In the genomic region with DNA sequence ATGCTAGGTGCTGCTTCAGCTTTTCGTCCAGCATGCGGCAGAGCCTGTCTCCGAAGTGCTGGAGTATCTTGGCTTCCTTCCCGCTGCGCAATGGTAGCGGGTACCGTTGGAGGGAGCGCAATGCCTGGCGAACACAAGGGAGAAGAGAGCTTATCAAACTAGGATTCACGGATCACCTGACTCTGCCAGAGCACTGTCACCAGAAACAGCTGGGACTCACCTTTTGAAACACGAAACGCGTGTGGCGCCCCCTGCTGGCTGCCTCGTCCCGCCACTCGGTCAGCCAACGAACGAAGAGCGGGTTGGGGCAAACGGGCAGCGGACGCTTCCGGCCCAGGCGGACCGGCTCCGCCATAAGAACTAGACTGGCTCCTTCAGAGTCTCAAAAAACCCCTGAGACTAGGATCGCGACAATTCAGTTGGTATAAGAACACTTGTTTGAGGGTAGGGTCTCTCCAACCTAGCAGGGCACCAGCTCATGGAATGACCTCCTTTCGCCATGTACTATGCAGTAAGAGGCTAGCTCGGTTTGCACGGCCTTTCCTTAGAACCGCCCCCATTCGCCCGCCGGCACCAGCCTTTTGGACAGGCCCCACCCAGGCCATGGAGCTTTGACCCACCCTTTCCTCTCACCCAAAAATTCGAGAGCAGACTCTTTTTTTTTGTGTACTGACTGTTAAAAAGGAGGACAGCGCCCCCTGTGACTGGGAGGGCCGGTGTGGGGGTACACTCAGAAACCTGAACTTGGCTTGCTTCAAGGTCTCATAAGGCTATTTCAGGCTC, we compare ENCODE assay signal across 7 mouse cellular contexts. TPM values are rescaled to one million over a fixed set of nuclear protein-coding genes. Genes with fewer than 3 reads are reported as not detected.
DNase-seq lines count a peak whose midpoint lies in the region; ATAC-seq lines count a peak whose summit lies in the region.

A gene (minus strand): TSS at position 635 of the 783 bp plus-strand sequence.

- H3K9me3 ChIP-seq in intestine, embryonic 16.5 days (ENCODE audit: control insufficient read depth, low read length): no peaks in the 10 kb centered on the region
- H3K9me3 ChIP-seq in midbrain, embryonic 11.5 days (ENCODE audit: control insufficient read depth, low read length): no peaks in the 10 kb centered on the region

- ATAC-seq in intestine, embryonic 16.5 days: peak; percentile 73
- peak; percentile 67 for ATAC-seq in midbrain, embryonic 11.5 days (ENCODE audit: low FRiP score)

- H3K36me3 ChIP-seq in intestine, embryonic 16.5 days (ENCODE audit: control insufficient read depth, insufficient read depth, low read length): peaks cover 8% of the 10 kb centered on the region
- H3K36me3 ChIP-seq in midbrain, embryonic 11.5 days (ENCODE audit: control insufficient read depth, insufficient read depth, low read length): peaks cover 5% of the 10 kb centered on the region

- H3K4me3 ChIP-seq in intestine, embryonic 16.5 days (ENCODE audit: low read length): peak within 1 kb of the TSS; percentile 65
- H3K4me3 ChIP-seq in midbrain, embryonic 11.5 days (ENCODE audit: low read depth, low read length): peak within 1 kb of the TSS; percentile 47

- peak within 1 kb of the TSS; percentile 71 for H3K9ac ChIP-seq in intestine, embryonic 16.5 days (ENCODE audit: low read depth, low read length)
- peak within 1 kb of the TSS; percentile 63 for H3K9ac ChIP-seq in midbrain, embryonic 11.5 days (ENCODE audit: low read length)

- peak within 1 kb of the TSS; percentile 93 for H3K4me2 ChIP-seq in intestine, embryonic 16.5 days (ENCODE audit: low read depth, low read length)
- peak within 1 kb of the TSS; percentile 77 for H3K4me2 ChIP-seq in midbrain, embryonic 11.5 days

- H3K27ac ChIP-seq in intestine, embryonic 16.5 days (ENCODE audit: low read length): peak within 1 kb of the TSS; percentile 99
- peak within 1 kb of the TSS; percentile 97 for H3K27ac ChIP-seq in midbrain, embryonic 11.5 days (ENCODE audit: low read depth, low read length)

- H3K27me3 ChIP-seq in intestine, embryonic 16.5 days (replicated peaks; ENCODE audit: control insufficient read depth, insufficient read depth, low read length): no peaks in the 10 kb centered on the region
- no peaks in the 10 kb centered on the region for H3K27me3 ChIP-seq in midbrain, embryonic 11.5 days (ENCODE audit: control insufficient read depth, insufficient read depth, low read length)

- DNase-seq in adrenal gland, adult 2 months: peak; percentile 98
- DNase-seq in embryo, embryonic 9.5 days (ENCODE audit: extremely low spot score): peak; percentile 97
- peak; percentile 89 to 96 for DNase-seq in gastrocnemius, postnatal 4 days (ENCODE audit: low spot score in 2 of 2)
- peak; percentile 90 to 91 for DNase-seq in left cerebral cortex, postnatal 36 days (ENCODE audit: low spot score in 2 of 2)
- peak; percentile 100 for DNase-seq in midbrain, embryonic 11.5 days (ENCODE audit: low spot score, missing footprints)
- DNase-seq in skeletal muscle tissue, adult 2 months (ENCODE audit: low read depth, low spot score): peak; percentile 96

- WGBS in intestine, embryonic 16.5 days: under 1% methylated on average over 39 of the region's 39 CpGs
- WGBS in midbrain, embryonic 11.5 days: under 1% methylated on average over 39 of the region's 39 CpGs

- intact Hi-C loops in left cerebral cortex, postnatal 36 days (cut with DNase I): loop anchor here (1.0 to 2.0 kb wide), 3 partner anchors 25 to 63 kb away; a partner anchor contains a TSS

- H3K4me1 ChIP-seq in intestine, embryonic 16.5 days (ENCODE audit: control insufficient read depth, insufficient read depth, low read length): peaks cover 27% of the 10 kb centered on the region
- H3K4me1 ChIP-seq in midbrain, embryonic 11.5 days (ENCODE audit: control insufficient read depth, insufficient read depth, low read length): peaks cover 31% of the 10 kb centered on the region

RNA-seq across cellular contexts. Expression of the gene that starts here (rescaled TPM):
- 10 to 100 TPM; 23.2 to 24.9 TPM for total RNA-seq in adrenal gland, adult 2 months (2021)
- polyA plus RNA-seq in adrenal gland, adult 2 months (2012; rRNA removed): 39.5 and 45.7 TPM in 2 replicates
- total RNA-seq in gastrocnemius, postnatal 4 days (2021): 10 to 100 TPM; 28.9 to 30.9 TPM
- polyA plus RNA-seq in intestine, embryonic 16.5 days (2015; fragmentation: Nextera tagmentation; extraction: Ambion mirVana): 32.7 and 36.5 TPM in 2 replicates
- total RNA-seq in left cerebral cortex, postnatal 36 days (2021): 10 to 100 TPM; 30.5 to 31.1 TPM
- 38.4 TPM in 2 replicates for polyA plus RNA-seq in midbrain, embryonic 11.5 days (2014; fragmentation: Nextera tagmentation; extraction: Ambion mirVana)

Comparison
In these comparisons a context has a peak if more than half of its experiments do, and no peak if none do; other contexts are left out.
1. Peak in every context shown above with its lines: DNase-seq, ATAC-seq, H3K4me3 ChIP-seq and H3K27ac ChIP-seq.